Mouse (Mus musculus) embryo, embryonic 11.5 days (tissue): ENCODE data around the gene Zfp14.

Source experiments
- DNase-seq: peaks from one replicate; pipeline ENCODE4 v3.0.0-alpha.2; 2012; ENCODE audit warnings: low read depth, low spot score

The Zfp14 gene

GRCm38 (mm10) chr7:30050882-30051548, at the start of gene Zfp14:
TSS of gene Zfp14 (minus strand) at chr7:30051380.
- DNase-seq, result peak; percentile 76

DNA sequence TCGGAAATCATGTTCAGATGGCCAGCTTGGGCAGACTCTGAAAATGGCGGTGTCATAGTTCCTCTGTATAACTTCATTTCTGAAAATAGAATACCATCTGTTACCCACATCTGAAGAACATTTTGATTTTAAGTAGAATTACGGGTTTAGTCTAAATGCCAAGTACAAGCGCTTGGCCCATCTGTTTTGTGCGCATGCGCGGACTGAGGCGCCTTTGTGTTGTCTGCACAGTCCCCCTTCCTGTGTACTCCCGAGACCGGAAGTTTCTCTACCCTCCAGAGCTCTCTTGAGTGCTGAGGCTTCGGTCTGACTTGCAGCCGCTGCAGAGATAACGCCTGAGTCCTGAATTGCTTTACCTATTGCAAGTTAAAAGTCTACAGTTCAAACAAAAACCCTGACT, 48.1 kb upstream of the Zfp14 start:
- no peak for DNase-seq

- no peak for DNase-seq
These were observed 44.5 kb upstream of the Zfp14 start for GRCm38 (mm10) chr7:30095551-30096125.

GRCm38 (mm10) chr7:30094646-30095429, 43.7 kb upstream of the Zfp14 start, which contains the start of gene Zfp260:
TSS of gene Zfp260 (plus strand) at chr7:30094777.
- peak; percentile 91 for DNase-seq

DNA sequence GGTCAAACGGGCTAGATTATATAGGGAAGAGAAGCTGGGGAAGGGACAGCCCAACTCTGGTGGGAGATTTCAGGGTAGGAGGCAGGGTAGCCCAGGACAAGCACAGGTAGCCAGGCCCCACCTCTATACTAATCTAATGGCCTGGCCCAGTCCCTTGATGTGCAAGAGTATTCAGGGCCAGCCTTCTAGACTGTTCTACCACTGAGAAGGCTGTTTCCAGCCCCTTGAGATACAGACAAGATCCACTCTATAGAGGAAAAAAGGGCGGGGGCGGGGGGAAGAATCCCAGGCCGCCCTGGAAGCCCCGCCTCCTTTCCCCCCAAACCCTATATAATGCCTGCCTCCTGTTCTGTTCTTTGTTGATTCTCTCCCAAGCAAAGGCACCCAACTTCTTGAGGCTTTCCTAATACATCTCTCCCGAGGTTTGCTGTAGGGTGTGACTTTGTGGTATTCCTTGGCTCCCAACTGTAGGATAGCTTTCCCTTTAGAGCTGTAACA, 42.8 kb upstream of the Zfp14 start:
- DNase-seq, result no peak

DNA sequence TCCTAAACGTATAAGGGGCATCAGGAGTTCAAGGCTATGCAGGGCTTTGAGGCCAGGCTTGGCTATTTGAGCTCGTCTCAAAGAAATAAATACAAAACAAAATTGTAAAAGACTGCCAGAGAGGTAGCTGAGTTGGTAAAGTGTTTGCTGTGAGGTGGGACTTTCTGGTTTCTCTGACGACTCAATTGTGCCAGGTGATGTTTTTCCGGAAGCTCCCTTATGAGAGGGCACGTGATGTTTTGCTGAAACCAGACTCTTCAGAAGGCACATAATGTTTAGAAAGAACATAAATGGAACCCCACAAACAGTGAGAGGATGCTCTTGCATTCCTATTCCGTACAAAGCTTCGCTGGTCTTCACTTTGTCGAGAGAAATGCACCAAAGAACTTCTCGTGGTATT, 41.5 kb upstream of the Zfp14 start:
- no peak for DNase-seq

GRCm38 (mm10) chr7:30090970-30091585, 39.9 kb upstream of the Zfp14 start:
- no peak for DNase-seq

GRCm38 (mm10) chr7:30090092-30090969, 39.2 kb upstream of the Zfp14 start, which contains the start of the genes Gm26920 and Zfp566:
TSS of gene Gm26920 (minus strand) at chr7:30090410.
TSS of gene Zfp566 (minus strand) at chr7:30090527.
- DNase-seq, result peak; percentile 98

DNA sequence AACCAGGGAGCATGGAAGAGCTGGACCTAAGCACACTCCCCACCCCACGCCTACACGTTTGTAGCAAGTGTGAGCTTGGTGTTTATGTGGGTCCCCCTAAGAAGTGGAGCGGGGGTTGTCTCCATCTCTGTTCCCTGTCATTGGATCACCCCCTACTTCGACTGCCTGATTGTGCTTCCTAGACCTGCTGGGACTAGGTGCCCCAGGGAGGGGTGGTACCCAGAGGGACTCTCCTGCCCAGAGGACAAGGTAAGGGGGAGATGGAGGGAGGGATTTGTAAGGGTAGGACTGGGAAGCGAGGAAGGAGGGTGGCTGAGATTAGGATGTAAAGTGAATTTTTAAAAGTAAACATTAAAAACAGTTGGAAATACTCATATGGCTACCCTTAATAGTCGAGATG, 38.2 kb upstream of the Zfp14 start:
- no peak for DNase-seq

DNA sequence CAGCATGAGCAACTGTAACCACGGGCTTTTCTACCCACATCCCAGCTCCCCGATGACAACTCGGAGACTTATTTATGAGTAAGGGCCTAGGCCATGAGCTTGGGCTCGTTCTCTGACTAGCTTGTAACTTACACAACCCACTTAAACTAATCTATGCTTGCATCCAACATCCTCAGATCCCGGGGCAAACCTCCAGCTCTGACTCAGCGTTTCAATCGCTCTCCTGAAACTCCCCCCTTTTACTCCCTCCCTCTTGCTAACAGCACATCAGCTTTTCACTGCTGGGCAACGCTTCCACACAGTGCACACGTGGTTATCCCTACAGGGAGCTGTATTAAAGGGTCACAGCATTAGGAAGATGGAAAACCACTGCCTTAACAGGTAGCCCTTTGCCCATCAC, 35.3 kb upstream of the Zfp14 start:
- no peak for DNase-seq

DNA sequence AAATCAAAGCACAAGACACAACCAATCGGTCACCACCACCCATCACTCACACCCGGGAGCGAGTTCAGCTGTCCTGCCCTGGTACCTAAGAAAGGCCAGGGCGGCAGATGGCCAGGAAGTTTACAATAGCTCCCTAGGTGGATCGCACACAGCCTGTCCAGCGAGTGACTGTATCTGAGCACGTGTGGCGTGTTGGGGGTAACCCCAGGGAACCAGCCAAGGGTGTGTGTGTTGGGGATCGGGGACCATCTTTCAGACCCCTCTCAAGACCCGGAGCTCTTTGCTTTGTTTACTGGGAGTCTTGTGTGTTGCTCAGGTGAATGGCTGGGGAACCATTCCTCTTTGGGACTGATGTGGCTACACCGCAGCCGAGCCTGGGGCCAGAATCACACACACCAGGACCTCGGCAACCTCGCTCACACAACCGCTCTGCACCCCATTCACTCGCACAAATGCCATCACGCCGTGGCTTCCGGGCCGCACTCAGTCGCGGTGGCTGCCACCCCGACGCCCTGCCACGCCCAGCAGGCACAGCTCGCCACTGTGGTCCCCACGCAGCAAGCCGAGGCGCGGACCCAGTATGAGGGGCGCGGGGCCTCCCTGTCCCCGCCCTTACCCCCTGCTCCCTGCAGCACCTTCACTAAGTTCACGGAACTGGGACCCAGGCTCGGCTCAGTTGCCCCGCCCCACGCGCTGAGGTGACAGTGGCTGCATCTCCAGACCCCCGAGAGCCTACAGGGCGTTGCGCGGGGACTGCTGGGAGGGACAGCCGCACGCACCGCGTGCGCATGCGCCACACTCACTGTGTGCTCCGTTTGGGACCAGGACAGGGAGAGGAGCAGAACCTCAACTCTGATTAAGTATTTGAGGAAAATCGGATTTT, 21.2 kb upstream of the Zfp14 start, which contains the start of gene Zfp82:
Zfp82 (minus strand) TSS at position 755 of the 883 bp plus-strand sequence.
- peak; percentile 81 for DNase-seq

DNA sequence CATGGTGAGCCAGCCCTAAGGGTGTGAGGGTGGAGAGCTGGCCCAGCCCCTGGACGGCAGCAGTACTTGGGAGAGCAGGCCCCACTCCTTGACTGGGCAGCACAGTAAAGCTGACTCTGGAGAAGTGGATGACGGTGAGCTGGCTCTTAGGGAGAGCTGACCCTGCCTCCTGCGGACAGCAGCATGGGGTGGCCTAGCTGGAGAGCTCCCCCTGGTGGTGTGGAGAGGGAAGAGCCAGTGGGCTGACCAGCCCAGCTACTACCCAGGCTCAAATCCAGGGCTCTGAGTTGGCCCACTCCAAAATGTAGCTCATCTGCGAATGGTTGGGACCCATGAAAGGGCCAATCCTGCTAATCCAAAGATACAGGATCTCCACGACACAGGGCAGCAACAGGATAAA, 13.4 kb upstream of the Zfp14 start:
- no peak for DNase-seq

DNA sequence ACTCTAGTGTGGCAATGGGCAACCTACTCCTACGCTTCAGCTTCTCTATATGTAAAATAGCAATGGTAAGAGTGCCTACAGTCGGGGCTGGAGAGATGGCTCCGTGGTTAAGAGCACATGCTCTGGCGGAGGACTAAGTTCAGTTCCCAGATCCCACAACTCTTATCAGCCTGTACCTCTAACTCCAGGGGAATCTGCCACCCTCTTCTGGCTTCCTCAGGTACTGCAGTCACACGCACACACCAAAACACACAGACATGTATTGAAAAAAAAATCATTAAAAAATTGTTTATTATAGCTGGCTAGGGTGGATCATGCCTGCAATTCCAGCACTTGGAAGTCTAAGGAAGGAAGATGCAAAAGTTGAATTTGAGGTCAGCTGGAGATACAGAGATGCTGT, 11.3 kb upstream of the Zfp14 start:
- no peak for DNase-seq

DNA sequence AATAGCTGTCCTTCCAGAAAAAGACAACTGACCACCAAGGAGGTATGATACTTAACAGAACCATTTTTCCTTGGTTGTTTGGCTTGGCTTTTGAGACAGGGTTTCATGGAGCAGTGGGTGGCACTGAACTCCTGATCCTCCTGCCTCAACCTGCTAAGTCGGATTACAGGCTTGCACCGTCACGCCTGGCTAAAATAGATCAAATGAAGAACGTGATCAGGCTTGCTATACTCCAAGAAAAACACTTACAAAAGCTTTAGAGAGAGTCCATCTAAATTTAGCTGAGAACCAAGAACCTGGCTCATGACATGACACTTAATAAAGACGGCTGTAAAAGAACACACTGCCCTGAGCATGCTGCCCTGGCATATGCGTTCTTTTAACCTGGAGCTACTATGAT, 9.2 kb upstream of the Zfp14 start:
- no peak for DNase-seq

- no peak for DNase-seq
These were observed 2.4 kb upstream of the Zfp14 start for GRCm38 (mm10) chr7:30053591-30053990.

- DNase-seq, result no peak
These were observed 3.1 kb downstream of the Zfp14 start for GRCm38 (mm10) chr7:30048126-30048525.

GRCm38 (mm10) chr7:30044354-30044753, 6.8 kb downstream of the Zfp14 start:
- no peak for DNase-seq

- no peak for DNase-seq
These were observed 16.8 kb downstream of the Zfp14 start for GRCm38 (mm10) chr7:30034331-30034730.

- no peak for DNase-seq
These were observed 19.8 kb downstream of the Zfp14 start for GRCm38 (mm10) chr7:30031379-30031778.

DNA sequence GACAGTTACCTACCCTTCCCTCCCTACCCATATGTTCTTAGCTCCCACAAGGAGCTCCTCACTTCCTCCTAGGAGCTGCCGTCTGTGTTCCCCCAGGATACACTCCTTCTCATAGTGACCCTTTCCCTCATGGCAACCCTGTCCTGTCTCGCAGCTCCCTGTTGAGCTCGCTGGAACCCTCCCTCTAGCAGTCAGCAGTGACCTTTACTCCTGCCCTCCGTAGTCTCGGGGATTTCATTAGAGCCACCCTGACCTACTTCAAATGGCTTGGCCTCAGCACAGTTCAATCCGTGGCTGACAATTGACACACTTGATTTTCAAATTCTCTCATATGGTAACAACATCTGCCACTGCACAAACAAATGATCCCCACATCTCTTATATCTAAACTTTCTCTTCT, 20.5 kb downstream of the Zfp14 start:
- no peak for DNase-seq
